Mouse (Mus musculus): Measurements from ENCODE around the gene Gm9945. TPM values are rescaled to one million over a fixed set of nuclear protein-coding genes. Genes with fewer than 3 reads are reported as not detected.

Gm9945 gene
- polyA plus RNA-seq (2011; ENCODE audit: insufficient read depth, insufficient read length, low read depth, missing spikeins), result not detected in 2 replicates

- H3K9ac ChIP-seq (ENCODE audit: low read depth, poor library complexity, severe bottlenecking), result peak within 1 kb of the TSS; percentile 1
- TF ChIP-seq CTCF (IDR thresholded peaks at IDR 0.05; ENCODE audit: low read depth, low read length), result no peak
- TF ChIP-seq POLR2A (IDR thresholded peaks at IDR 0.05; ENCODE audit: insufficient read depth, low read length), result no peak
- no peak for TF ChIP-seq EP300 (IDR thresholded peaks at IDR 0.05; ENCODE audit: insufficient read depth, low read depth, low read length)
- H3K9me3 ChIP-seq (replicated peaks; ENCODE audit: control insufficient read depth, insufficient read depth, low read length, poor library complexity, severe bottlenecking), result no peaks in the 10 kb centered on the region
- H3K27ac ChIP-seq (ENCODE audit: insufficient read depth, low read length), result no peak within 1 kb of the TSS
- H3K36me3 ChIP-seq (ENCODE audit: control insufficient read depth, insufficient read depth, low read length, poor library complexity, severe bottlenecking), result no peaks in the 10 kb centered on the region
- peak within 1 kb of the TSS; percentile 60 for H3K4me3 ChIP-seq (ENCODE audit: low read depth, low read length)
- H3K27me3 ChIP-seq (ENCODE audit: control insufficient read depth, insufficient read depth, low read length, poor library complexity, severe bottlenecking), result peaks cover 5% of the 10 kb centered on the region; the same call in 1 of the 2 replicates
- no peaks in the 10 kb centered on the region for H3K4me1 ChIP-seq (ENCODE audit: control insufficient read depth, insufficient read depth, low read length)
Measured at GRCm38 (mm10) chr11:53479783-53480301, at the start of gene Gm9945, which contains the start of gene Sowaha. Gene Gm9945, plus strand, starts transcription at chr11:53480166. Gene Sowaha, minus strand, starts transcription at chr11:53480274.

DNA sequence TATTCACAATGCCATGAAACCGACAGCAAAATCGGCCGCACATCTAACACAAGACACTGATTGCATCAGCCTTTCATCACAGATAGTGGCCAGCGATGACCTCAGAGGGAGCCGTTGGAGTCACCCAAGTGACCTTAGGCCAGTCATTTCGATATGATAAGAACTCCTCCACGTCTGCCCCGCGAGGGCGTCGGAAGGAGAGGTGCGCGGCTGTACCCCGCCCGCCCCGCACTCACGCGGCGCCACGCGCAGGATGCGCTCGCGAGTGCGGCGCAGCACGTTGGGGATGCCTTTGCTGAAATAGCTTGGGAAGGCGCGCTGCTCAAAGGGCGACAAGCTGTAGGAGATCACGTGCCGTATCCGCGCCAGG is 49.7 kb upstream of the Gm9945 start:
- H3K9me3 ChIP-seq (replicated peaks; ENCODE audit: control insufficient read depth, insufficient read depth, low read length, poor library complexity, severe bottlenecking), result no peaks in the 10 kb centered on the region
- TF ChIP-seq EP300 (IDR thresholded peaks at IDR 0.05; ENCODE audit: insufficient read depth, low read depth, low read length) (no peak), CTCF (IDR thresholded peaks at IDR 0.05; ENCODE audit: low read depth, low read length) (no peak)
- peaks cover 2% of the 10 kb centered on the region for H3K4me1 ChIP-seq (ENCODE audit: control insufficient read depth, insufficient read depth, low read length)
- peak overlapping the region; percentile 91 for H3K4me3 ChIP-seq (ENCODE audit: low read depth, low read length)
- peak overlapping the region; percentile 52 for H3K27ac ChIP-seq (ENCODE audit: insufficient read depth, low read length)
- H3K36me3 ChIP-seq (ENCODE audit: control insufficient read depth, insufficient read depth, low read length, poor library complexity, severe bottlenecking), result peaks cover 14% of the 10 kb centered on the region
- peak overlapping the region; percentile 87 for H3K9ac ChIP-seq (ENCODE audit: low read depth, poor library complexity, severe bottlenecking)
- H3K27me3 ChIP-seq (ENCODE audit: control insufficient read depth, insufficient read depth, low read length, poor library complexity, severe bottlenecking), result no peaks in the 10 kb centered on the region

DNA sequence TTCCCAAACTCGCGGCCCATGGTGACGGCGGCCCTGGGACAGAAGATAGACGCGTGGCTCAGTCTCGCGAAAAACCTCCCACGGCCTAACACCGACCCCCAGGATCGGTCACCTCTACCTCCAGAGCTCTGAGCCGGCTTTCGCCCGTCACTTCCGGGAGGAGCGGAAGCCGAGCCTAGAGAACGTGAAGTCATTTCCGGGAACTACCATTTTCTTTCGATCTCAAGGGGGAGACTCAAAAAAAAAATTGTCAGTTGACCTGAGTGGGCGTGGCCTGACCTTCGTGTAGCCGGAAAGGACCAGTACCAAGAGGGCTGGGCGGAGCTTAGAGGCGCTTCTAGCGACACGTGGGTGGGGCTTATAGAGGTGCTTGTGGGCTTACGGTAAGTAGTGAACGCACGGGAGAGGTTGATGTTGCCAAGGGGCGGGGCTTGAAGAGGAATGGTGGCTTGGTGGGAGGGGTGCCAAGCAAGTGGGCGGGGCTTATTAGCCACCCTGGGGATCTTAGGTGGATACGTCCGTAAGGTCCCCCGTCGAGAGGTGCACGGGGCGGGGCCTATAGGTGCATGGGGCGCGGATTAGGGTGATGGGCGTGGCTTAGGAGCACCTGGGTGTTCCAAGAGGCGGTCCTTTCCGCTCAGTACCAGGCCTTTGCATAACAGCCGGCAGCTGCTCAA is 49.2 kb upstream of the Gm9945 start, which contains the start of the genes Uqcrq and Gdf9:
Uqcrq (minus strand) TSS at position 162 of the 677 bp plus-strand sequence.
Gdf9 (plus strand) TSS at position 354 of the 677 bp plus-strand sequence.
- Histone ChIP-seq H3K4me3 (ENCODE audit: low read depth, low read length) (peak within 1 kb of the TSS; percentile 91), H3K27me3 (ENCODE audit: control insufficient read depth, insufficient read depth, low read length, poor library complexity, severe bottlenecking) (no peaks in the 10 kb centered on the region), H3K9me3 (replicated peaks; ENCODE audit: control insufficient read depth, insufficient read depth, low read length, poor library complexity, severe bottlenecking) (no peaks in the 10 kb centered on the region), H3K4me1 (ENCODE audit: control insufficient read depth, insufficient read depth, low read length) (peaks cover 2% of the 10 kb centered on the region), H3K9ac (ENCODE audit: low read depth, poor library complexity, severe bottlenecking) (peak within 1 kb of the TSS; percentile 87), H3K36me3 (ENCODE audit: control insufficient read depth, insufficient read depth, low read length, poor library complexity, severe bottlenecking) (peaks cover 14% of the 10 kb centered on the region), H3K27ac (ENCODE audit: insufficient read depth, low read length) (peak within 1 kb of the TSS; percentile 85)
- TF ChIP-seq EP300 (IDR thresholded peaks at IDR 0.05; ENCODE audit: insufficient read depth, low read depth, low read length), result no peak
- peak; percentile 43 for TF ChIP-seq POLR2A (IDR thresholded peaks at IDR 0.05; ENCODE audit: insufficient read depth, low read length)

DNA sequence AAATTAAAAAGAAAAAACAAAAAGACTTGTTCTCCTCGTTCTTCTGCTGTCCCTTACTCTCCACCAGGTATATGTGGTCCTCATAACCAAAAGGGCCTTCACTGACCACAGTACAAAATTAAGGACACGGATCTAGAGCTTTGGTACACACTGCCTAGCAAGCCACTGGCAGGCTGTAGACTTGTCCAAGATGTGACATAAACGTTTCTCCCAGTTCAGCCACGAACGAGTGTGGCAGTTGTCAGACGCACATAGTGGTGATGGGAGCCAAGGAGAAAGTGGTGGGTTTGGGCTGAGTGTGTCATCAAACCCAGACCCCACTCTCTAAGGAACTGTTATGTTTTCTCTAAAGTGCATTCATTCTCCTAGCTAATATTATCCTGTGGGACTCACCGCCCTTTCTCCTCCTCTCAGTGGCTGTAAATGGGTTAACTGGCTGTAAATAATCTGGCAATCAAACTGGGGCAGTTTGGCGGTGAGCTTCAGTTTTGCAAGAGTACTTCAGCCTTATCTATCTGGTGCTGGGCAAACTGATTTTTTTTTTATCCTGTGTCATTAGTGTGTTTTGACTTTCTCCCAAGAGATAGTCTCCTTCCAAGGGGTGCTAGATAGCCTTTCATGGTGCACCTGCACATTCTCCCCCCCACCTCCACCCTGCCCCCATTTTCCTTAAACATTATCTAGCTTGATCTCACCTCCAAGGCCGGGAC is 48.5 kb upstream of the Gm9945 start:
- H3K4me3 ChIP-seq (ENCODE audit: low read depth, low read length), result peak overlapping the region; percentile 75
- no peaks in the 10 kb centered on the region for H3K9me3 ChIP-seq (replicated peaks; ENCODE audit: control insufficient read depth, insufficient read depth, low read length, poor library complexity, severe bottlenecking)
- peaks cover 14% of the 10 kb centered on the region for H3K36me3 ChIP-seq (ENCODE audit: control insufficient read depth, insufficient read depth, low read length, poor library complexity, severe bottlenecking)
- H3K9ac ChIP-seq (ENCODE audit: low read depth, poor library complexity, severe bottlenecking), result peak overlapping the region; percentile 62
- peaks cover 2% of the 10 kb centered on the region for H3K4me1 ChIP-seq (ENCODE audit: control insufficient read depth, insufficient read depth, low read length)
- H3K27ac ChIP-seq (ENCODE audit: insufficient read depth, low read length), result peak overlapping the region; percentile 85
- no peaks in the 10 kb centered on the region for H3K27me3 ChIP-seq (ENCODE audit: control insufficient read depth, insufficient read depth, low read length, poor library complexity, severe bottlenecking)
- TF ChIP-seq CTCF (IDR thresholded peaks at IDR 0.05; ENCODE audit: low read depth, low read length) (no peak), POLR2A (IDR thresholded peaks at IDR 0.05; ENCODE audit: insufficient read depth, low read length) (no peak), EP300 (IDR thresholded peaks at IDR 0.05; ENCODE audit: insufficient read depth, low read depth, low read length) (no peak)

GRCm38 (mm10) chr11:53433057-53433456 is 46.9 kb upstream of the Gm9945 start:
- no peak for TF ChIP-seq CTCF (IDR thresholded peaks at IDR 0.05; ENCODE audit: low read depth, low read length)
- no peak for TF ChIP-seq EP300 (IDR thresholded peaks at IDR 0.05; ENCODE audit: insufficient read depth, low read depth, low read length)
- TF ChIP-seq POLR2A (IDR thresholded peaks at IDR 0.05; ENCODE audit: insufficient read depth, low read length), result no peak
- H3K27me3 ChIP-seq (ENCODE audit: control insufficient read depth, insufficient read depth, low read length, poor library complexity, severe bottlenecking), result no peaks in the 10 kb centered on the region
- H3K9ac ChIP-seq (ENCODE audit: low read depth, poor library complexity, severe bottlenecking), result no peak overlapping the region
- H3K36me3 ChIP-seq (ENCODE audit: control insufficient read depth, insufficient read depth, low read length, poor library complexity, severe bottlenecking), result peaks cover 9% of the 10 kb centered on the region
- H3K9me3 ChIP-seq (replicated peaks; ENCODE audit: control insufficient read depth, insufficient read depth, low read length, poor library complexity, severe bottlenecking), result no peaks in the 10 kb centered on the region
- H3K4me3 ChIP-seq (ENCODE audit: low read depth, low read length), result no peak overlapping the region
- H3K27ac ChIP-seq (ENCODE audit: insufficient read depth, low read length), result no peak overlapping the region
- peaks cover 2% of the 10 kb centered on the region for H3K4me1 ChIP-seq (ENCODE audit: control insufficient read depth, insufficient read depth, low read length)
